Mouse (Mus musculus) kidney, postnatal 0 days (tissue): ENCODE data around the gene Kctd7. TPM values are rescaled to one million over a fixed set of nuclear protein-coding genes. Genes with fewer than 3 reads are reported as not detected.

Source experiments
- ATAC-seq: fragments of 200-750 bp; cut with Nextera tagmentation; replicated peaks from 2 replicates; pipeline ENCODE4 v1.8.0; 2017; ENCODE audit warnings: low read depth, moderate number of reproducible peaks, moderate TSS enrichment, moderate library complexity; ENCODE audit not compliant: low FRiP score
- DNase-seq: peaks from one replicate; pipeline ENCODE4 v3.0.0-alpha.2; 2016; ENCODE audit warnings: low spot score
- H3K27ac ChIP-seq: fragments of 300-500 bp; sonication (generic); 2 replicates; pipeline ENCODE4 v1.5.1; 2014; ENCODE audit warnings: mild to moderate bottlenecking
- H3K27me3 ChIP-seq: fragments of 300-500 bp; sonication (generic); 2 replicates; pipeline ENCODE4 v1.6.1; 2014; ENCODE audit warnings: low read length, mixed read lengths; ENCODE audit not compliant: insufficient read depth
- H3K36me3 ChIP-seq: fragments of 300-500 bp; sonication (generic); 2 replicates; pipeline ENCODE4 v1.6.1; 2014; ENCODE audit warnings: low read length, mixed read lengths; ENCODE audit not compliant: insufficient read depth
- H3K4me1 ChIP-seq: fragments of 300-500 bp; sonication (generic); replicated peaks from 2 replicates; pipeline ENCODE4 v1.6.1; 2014; ENCODE audit warnings: antibody characterized with exemption, low read length, mixed read lengths; ENCODE audit not compliant: insufficient read depth
- H3K4me2 ChIP-seq: fragments of 300-500 bp; sonication (generic); 2 replicates; pipeline ENCODE4 v1.6.1; 2014; ENCODE audit warnings: mild to moderate bottlenecking, low read length, moderate library complexity, mixed read lengths
- H3K4me3 ChIP-seq: fragments of 300-500 bp; sonication (generic); replicated peaks from 2 replicates; pipeline ENCODE4 v1.5.1; 2014; ENCODE audit warnings: low read depth, low read length
- H3K9ac ChIP-seq: fragments of 300-500 bp; sonication (generic); 2 replicates; pipeline ENCODE4 v1.6.1; 2014; ENCODE audit warnings: low read depth, low read length
- H3K9me3 ChIP-seq: fragments of 300-500 bp; sonication (generic); replicated peaks from 2 replicates; pipeline ENCODE4 v1.6.1; 2016; ENCODE audit warnings: low read length, inconsistent platforms, mixed read lengths
- CTCF ChIP-seq: IDR thresholded peaks from 2 replicates; pipeline ENCODE4 v1.5.1; 2016; ENCODE audit warnings: antibody characterized with exemption, low read depth, mild to moderate bottlenecking, moderate library complexity
- WGBS: fragments of 180-500 bp; shearing (Covaris S2); extraction: QIAGEN DNeasy Blood & Tissue Kit; methylation state at CpG from one replicate; pipeline ENCODE4 v1.1.7; 2014; 5-methylcytosine and 5-hydroxymethylcytosine counted together
- polyA plus RNA-seq: library from polyadenylated mRNA; unstranded; fragments of >200 nt; fragmentation: Nextera tagmentation; extraction: Ambion mirVana; gene quantifications from 2 replicates; pipeline ENCODE4 v1.2.1, GENCODE M21; 2015

Gene Kctd7
- polyA plus RNA-seq, 1 experiment from 2014 or later = 4.2 TPM

- H3K27ac ChIP-seq = peak overlapping the region; percentile 89
- H3K4me2 ChIP-seq = peak overlapping the region; percentile 65
- peak overlapping the region; percentile 79 for H3K4me3 ChIP-seq
- 7% methylated on average over 6 of the region's 6 CpGs for WGBS
- H3K9me3 ChIP-seq = no peaks in the 10 kb centered on the region
- H3K27me3 ChIP-seq = no peaks in the 10 kb centered on the region
- TF ChIP-seq CTCF = no peak
- no peak for ATAC-seq
- DNase-seq = no peak
- no peaks in the 10 kb centered on the region for H3K36me3 ChIP-seq
- peak overlapping the region; percentile 80 for H3K9ac ChIP-seq
- H3K4me1 ChIP-seq = peaks cover 20% of the 10 kb centered on the region
Measured at GRCm38 (mm10) chr5:130170666-130171422, 26.2 kb downstream of the Kctd7 start.

GRCm38 (mm10) chr5:130171423-130171954 is 26.8 kb downstream of the Kctd7 start, which contains the start of gene Rabgef1:
TSS of gene Rabgef1 (plus strand) at chr5:130171798.
- H3K36me3 ChIP-seq = no peaks in the 10 kb centered on the region
- H3K27ac ChIP-seq = peak within 1 kb of the TSS; percentile 89
- peak within 1 kb of the TSS; percentile 79 for H3K4me3 ChIP-seq
- peak; percentile 96 for ATAC-seq
- no peaks in the 10 kb centered on the region for H3K9me3 ChIP-seq
- TF ChIP-seq CTCF = no peak
- H3K9ac ChIP-seq = peak within 1 kb of the TSS; percentile 80
- H3K27me3 ChIP-seq = no peaks in the 10 kb centered on the region
- peak within 1 kb of the TSS; percentile 65 for H3K4me2 ChIP-seq
- peaks cover 20% of the 10 kb centered on the region for H3K4me1 ChIP-seq
- DNase-seq = peak; percentile 96
- WGBS = under 1% methylated on average over 49 of the region's 62 CpGs

GRCm38 (mm10) chr5:130171956-130172601 is 27.4 kb downstream of the Kctd7 start:
- peaks cover 20% of the 10 kb centered on the region for H3K4me1 ChIP-seq

GRCm38 (mm10) chr5:130173012-130173411 is 28.4 kb downstream of the Kctd7 start:
- Histone ChIP-seq H3K4me2 (peak overlapping the region; percentile 65), H3K9ac (0 out of 2 replicates have a peak overlapping the region, but pooled peaks have one; percentile 80), H3K27me3 (no peaks in the 10 kb centered on the region), H3K4me3 (peak overlapping the region; percentile 79; the same call in 1 of the 2 replicates), H3K36me3 (no peaks in the 10 kb centered on the region), H3K4me1 (peaks cover 20% of the 10 kb centered on the region), H3K27ac (no peak overlapping the region), H3K9me3 (no peaks in the 10 kb centered on the region)
- DNase-seq (no peak), ATAC-seq (no peak)
- no peak for TF ChIP-seq CTCF
- 87% methylated on average over 4 of the region's 4 CpGs for WGBS

More at GRCm38 (mm10) chr5:130171956-130172601, 27.4 kb downstream of the Kctd7 start:
- Histone ChIP-seq H3K27me3 (no peaks in the 10 kb centered on the region), H3K4me3 (peak overlapping the region; percentile 79), H3K9ac (peak overlapping the region; percentile 80), H3K36me3 (no peaks in the 10 kb centered on the region), H3K27ac (peak overlapping the region; percentile 89), H3K4me2 (peak overlapping the region; percentile 65), H3K9me3 (no peaks in the 10 kb centered on the region)
- no peak for TF ChIP-seq CTCF
- ATAC-seq (peak; percentile 73), DNase-seq (peak; percentile 61)
- WGBS = under 1% methylated on average over 34 of the region's 46 CpGs

GRCm38 (mm10) chr5:130177871-130178270 is 33.2 kb downstream of the Kctd7 start:
- peaks cover 9% of the 10 kb centered on the region for H3K4me1 ChIP-seq
- H3K36me3 ChIP-seq = no peaks in the 10 kb centered on the region
- TF ChIP-seq CTCF = no peak
- no peaks in the 10 kb centered on the region for H3K9me3 ChIP-seq
- ATAC-seq (no peak), DNase-seq (no peak)
- no peak overlapping the region for H3K9ac ChIP-seq
- 47% methylated on average over 4 of the region's 4 CpGs for WGBS
- no peak overlapping the region for H3K4me2 ChIP-seq
- H3K27me3 ChIP-seq = no peaks in the 10 kb centered on the region
- H3K4me3 ChIP-seq = no peak overlapping the region
- peak overlapping the region; percentile 8; the same call in 1 of the 2 replicates for H3K27ac ChIP-seq

GRCm38 (mm10) chr5:130180362-130180761 is 35.7 kb downstream of the Kctd7 start:
- no peaks in the 10 kb centered on the region for H3K27me3 ChIP-seq
- H3K9ac ChIP-seq = no peak overlapping the region
- no peaks in the 10 kb centered on the region for H3K4me1 ChIP-seq
- 65% methylated on average over 7 of the region's 7 CpGs for WGBS
- DNase-seq = no peak
- no peaks in the 10 kb centered on the region for H3K9me3 ChIP-seq
- TF ChIP-seq CTCF = peak; percentile 36; the same call in 1 of the 2 replicates
- H3K36me3 ChIP-seq = no peaks in the 10 kb centered on the region
- no peak overlapping the region for H3K27ac ChIP-seq
- H3K4me3 ChIP-seq = no peak overlapping the region
- no peak overlapping the region for H3K4me2 ChIP-seq
- peak; percentile 68; the same call in 1 of the 2 replicates for ATAC-seq
